Mouse (Mus musculus): ENCODE data around the gene Spaca1. TPM values are rescaled to one million over a fixed set of nuclear protein-coding genes. Genes with fewer than 3 reads are reported as not detected.

Gene Spaca1
- not detected for polyA plus RNA-seq (2015; fragmentation: Illumina TruSeq; extraction: RNeasy Lipid Tissue Mini Kit (QIAGEN cat#74804); ENCODE audit: insufficient read depth, low read depth, low replicate concordance)

DNA sequence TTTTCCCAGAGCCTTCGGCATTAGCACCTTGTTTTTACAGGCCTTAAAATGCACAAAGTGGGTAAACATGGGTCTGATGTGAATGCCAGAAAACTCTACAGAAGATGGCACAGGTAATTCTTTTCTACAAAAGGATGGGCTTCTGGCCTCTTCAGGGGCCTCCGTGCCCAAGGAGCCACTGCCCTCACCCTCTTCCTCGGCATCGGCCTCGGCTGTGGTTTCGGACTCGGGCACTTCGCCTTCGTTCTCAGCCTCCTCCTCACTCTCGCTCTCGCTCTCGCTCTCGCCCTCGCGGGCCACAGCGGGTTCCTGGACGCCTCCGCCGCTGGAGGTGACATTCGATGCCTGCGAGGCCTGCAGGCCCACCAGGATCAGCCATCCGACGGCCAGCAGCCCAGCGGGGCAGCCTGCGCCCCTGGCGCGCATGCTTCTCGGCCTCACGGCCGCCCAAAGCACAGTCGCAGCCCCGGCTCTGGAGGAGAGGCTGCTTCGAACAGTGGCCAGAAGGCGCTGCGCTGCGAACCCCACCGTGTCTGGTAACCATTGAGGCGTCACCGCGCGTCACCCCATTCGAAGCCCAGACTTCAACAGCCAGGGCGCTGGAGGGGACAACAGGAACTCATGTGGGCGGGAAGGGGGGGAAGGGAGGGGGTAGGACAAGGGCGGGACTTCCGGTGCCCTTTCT is at the start of gene Spaca1:
Spaca1 (minus strand) TSS at position 621 of the 685 bp plus-strand sequence.

Other genes starting within 250 kb of the Spaca1 start
- 0.44 TPM for gene Cnr1, start 125.6 kb downstream of the Spaca1 start, polyA plus RNA-seq (2015; fragmentation: Illumina TruSeq; extraction: RNeasy Lipid Tissue Mini Kit (QIAGEN cat#74804); ENCODE audit: insufficient read depth, low read depth, low replicate concordance)